Mouse (Mus musculus) E14TG2a.4 (cell line): ENCODE measurements around the gene Adgrb2.

Source experiments
- CTCF ChIP-seq: conservative IDR thresholded peaks from 2 replicates; pipeline ENCODE4 v1.5.1; 2014; ENCODE audit warnings: low read length
- NANOG ChIP-seq: IDR thresholded peaks from 2 replicates; pipeline ENCODE4 v1.6.1; 2014; ENCODE audit warnings: borderline replicate concordance, low read length, mixed read lengths

- TF ChIP-seq CTCF (no peak), NANOG (no peak)
These were observed 10.1 kb downstream of the Adgrb2 start for GRCm38 (mm10) chr4:129994728-129995127.
